Mouse (Mus musculus): Measurements from ENCODE around the gene Galr3. TPM values are rescaled to one million over a fixed set of nuclear protein-coding genes. Genes with fewer than 3 reads are reported as not detected.

The Galr3 gene
- polyA plus RNA-seq, 1 experiment from 2014 or later, result 0.34 TPM

- Histone ChIP-seq H3K4me2 (replicated peaks; ENCODE audit: low read depth) (no peak overlapping the region), H3K36me3 (ENCODE audit: control insufficient read depth, insufficient read depth, low read length) (no peaks in the 10 kb centered on the region), H3K9me3 (ENCODE audit: control insufficient read depth, low read length) (no peaks in the 10 kb centered on the region), H3K27me3 (ENCODE audit: control insufficient read depth, insufficient read depth, low read length) (no peaks in the 10 kb centered on the region), H3K9ac (ENCODE audit: low read length) (no peak overlapping the region), H3K4me1 (replicated peaks; ENCODE audit: control insufficient read depth, insufficient read depth) (no peaks in the 10 kb centered on the region), H3K27ac (replicated peaks) (no peak overlapping the region), H3K4me3 (ENCODE audit: low read depth, low read length) (no peak overlapping the region)
- ATAC-seq (ENCODE audit: low FRiP score, low TSS enrichment) (no peak), DNase-seq (ENCODE audit: low spot score) (no peak)
- TF ChIP-seq EP300 (optimal IDR thresholded peaks at IDR 0.05), result no peak
- WGBS, result 27% methylated on average over 4 of the region's 4 CpGs
Measured at GRCm38 (mm10) chr15:79018191-79018590, 23.5 kb upstream of the Galr3 start.

DNA sequence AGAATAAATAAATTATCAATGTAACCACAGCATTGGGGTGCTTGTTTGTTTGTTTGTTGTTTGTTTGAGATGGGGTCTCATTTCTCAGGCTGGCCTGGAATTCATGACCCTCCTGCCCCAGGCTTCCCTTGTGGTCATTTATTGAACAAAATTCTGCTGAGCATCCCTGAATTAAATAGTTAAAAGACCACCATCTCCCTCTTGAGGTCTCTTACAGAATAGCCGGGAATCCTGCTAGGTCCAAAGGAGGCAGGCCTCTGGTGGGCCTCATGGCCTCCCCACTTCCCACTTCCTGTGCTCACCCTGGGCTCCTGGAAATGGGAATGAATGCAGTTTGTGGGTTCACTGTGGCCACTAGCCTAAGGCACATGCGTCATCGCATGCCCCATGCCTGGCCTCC lies 22.8 kb upstream of the Galr3 start:
- H3K4me2 ChIP-seq (replicated peaks; ENCODE audit: low read depth), result no peak overlapping the region
- H3K4me1 ChIP-seq (replicated peaks; ENCODE audit: control insufficient read depth, insufficient read depth), result no peaks in the 10 kb centered on the region
- H3K27ac ChIP-seq (replicated peaks), result no peak overlapping the region
- 64% methylated on average over 3 of the region's 3 CpGs for WGBS
- no peak overlapping the region for H3K9ac ChIP-seq (ENCODE audit: low read length)
- H3K9me3 ChIP-seq (ENCODE audit: control insufficient read depth, low read length), result no peaks in the 10 kb centered on the region
- ATAC-seq (ENCODE audit: low FRiP score, low TSS enrichment), result no peak
- DNase-seq (ENCODE audit: low spot score), result no peak
- no peaks in the 10 kb centered on the region for H3K27me3 ChIP-seq (ENCODE audit: control insufficient read depth, insufficient read depth, low read length)
- TF ChIP-seq EP300 (optimal IDR thresholded peaks at IDR 0.05) (no peak), CTCF (IDR thresholded peaks at IDR 0.05; ENCODE audit: low read depth) (peak; percentile 64)
- H3K36me3 ChIP-seq (ENCODE audit: control insufficient read depth, insufficient read depth, low read length), result no peaks in the 10 kb centered on the region
- H3K4me3 ChIP-seq (ENCODE audit: low read depth, low read length), result no peak overlapping the region

DNA sequence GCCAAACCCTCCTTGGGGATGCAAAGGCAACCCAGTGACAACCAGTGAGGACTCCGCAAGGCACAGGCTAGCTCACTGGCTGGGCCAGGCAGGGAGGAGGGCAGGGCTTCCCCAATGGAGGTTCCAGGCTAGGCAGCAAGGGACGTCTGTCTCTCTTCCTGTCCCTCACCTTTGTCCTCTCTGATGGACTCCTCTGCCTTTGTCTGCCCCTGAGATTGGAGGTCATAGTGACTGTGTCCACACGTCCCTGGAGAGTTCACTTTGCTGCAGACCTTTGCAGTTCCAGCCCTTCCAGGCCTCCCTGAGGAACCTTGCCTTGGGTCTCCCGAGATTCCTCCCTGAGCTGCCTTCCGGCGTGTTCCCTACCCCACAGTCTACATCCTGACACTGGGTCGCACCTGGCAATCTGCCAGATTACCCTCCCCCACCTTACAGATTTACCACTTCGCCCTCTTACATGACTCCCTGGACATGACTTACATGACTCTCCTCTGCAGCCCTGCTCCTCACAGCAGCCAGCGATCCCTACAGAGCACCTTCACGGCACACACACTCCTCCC lies 18.9 kb upstream of the Galr3 start:
- H3K27ac ChIP-seq (replicated peaks), result no peak overlapping the region
- ATAC-seq (ENCODE audit: low FRiP score, low TSS enrichment), result peak; percentile 22; the same call in 1 of the 2 replicates
- no peak overlapping the region for H3K9ac ChIP-seq (ENCODE audit: low read length)
- H3K4me1 ChIP-seq (replicated peaks; ENCODE audit: control insufficient read depth, insufficient read depth), result peaks cover 4% of the 10 kb centered on the region; the same call in 1 of the 2 replicates
- H3K9me3 ChIP-seq (ENCODE audit: control insufficient read depth, low read length), result no peaks in the 10 kb centered on the region
- WGBS, result 54% methylated on average over 10 of the region's 10 CpGs
- H3K36me3 ChIP-seq (ENCODE audit: control insufficient read depth, insufficient read depth, low read length), result no peaks in the 10 kb centered on the region
- H3K4me3 ChIP-seq (ENCODE audit: low read depth, low read length), result no peak overlapping the region
- TF ChIP-seq CTCF (IDR thresholded peaks at IDR 0.05; ENCODE audit: low read depth), result no peak
- TF ChIP-seq EP300 (optimal IDR thresholded peaks at IDR 0.05), result no peak
- no peaks in the 10 kb centered on the region for H3K27me3 ChIP-seq (ENCODE audit: control insufficient read depth, insufficient read depth, low read length)
- DNase-seq (ENCODE audit: low spot score), result no peak
- no peak overlapping the region for H3K4me2 ChIP-seq (replicated peaks; ENCODE audit: low read depth)

DNA sequence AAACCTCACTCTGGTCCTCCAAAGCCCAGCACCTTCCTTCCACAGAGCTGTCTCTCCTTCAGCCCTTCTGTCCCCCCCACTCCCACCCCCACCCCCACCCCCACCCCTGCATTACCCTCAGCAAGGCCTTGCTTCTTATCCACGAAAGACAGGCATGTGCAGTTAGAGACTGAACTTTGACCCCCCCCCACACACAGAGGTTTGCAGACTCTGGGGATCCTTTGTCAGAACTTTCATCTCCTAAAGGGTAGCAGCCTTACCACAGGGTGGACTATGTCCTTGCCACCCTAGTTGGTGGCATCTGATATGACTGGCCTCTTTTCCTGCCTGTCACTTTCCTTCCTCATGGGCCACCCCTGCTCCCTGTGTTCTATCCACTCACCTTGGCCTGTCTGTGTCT lies 18.3 kb upstream of the Galr3 start:
- WGBS, result 38% methylated on average over 1 of the region's 1 CpGs
- DNase-seq (ENCODE audit: low spot score), result no peak
- Histone ChIP-seq H3K4me2 (replicated peaks; ENCODE audit: low read depth) (no peak overlapping the region), H3K4me1 (replicated peaks; ENCODE audit: control insufficient read depth, insufficient read depth) (peaks cover 4% of the 10 kb centered on the region; the same call in 1 of the 2 replicates), H3K9ac (ENCODE audit: low read length) (no peak overlapping the region), H3K36me3 (ENCODE audit: control insufficient read depth, insufficient read depth, low read length) (no peaks in the 10 kb centered on the region), H3K9me3 (ENCODE audit: control insufficient read depth, low read length) (no peaks in the 10 kb centered on the region), H3K27ac (replicated peaks) (no peak overlapping the region), H3K4me3 (ENCODE audit: low read depth, low read length) (no peak overlapping the region), H3K27me3 (ENCODE audit: control insufficient read depth, insufficient read depth, low read length) (no peaks in the 10 kb centered on the region)
- no peak for TF ChIP-seq EP300 (optimal IDR thresholded peaks at IDR 0.05)
- no peak for TF ChIP-seq CTCF (IDR thresholded peaks at IDR 0.05; ENCODE audit: low read depth)
- no peak for ATAC-seq (ENCODE audit: low FRiP score, low TSS enrichment)

- ATAC-seq (ENCODE audit: low FRiP score, low TSS enrichment) (no peak), DNase-seq (ENCODE audit: low spot score) (peak; percentile 35)
- Histone ChIP-seq H3K4me3 (ENCODE audit: low read depth, low read length) (no peak overlapping the region), H3K9me3 (ENCODE audit: control insufficient read depth, low read length) (no peaks in the 10 kb centered on the region), H3K36me3 (ENCODE audit: control insufficient read depth, insufficient read depth, low read length) (no peaks in the 10 kb centered on the region), H3K4me2 (replicated peaks; ENCODE audit: low read depth) (peak overlapping the region; percentile 44), H3K4me1 (replicated peaks; ENCODE audit: control insufficient read depth, insufficient read depth) (peaks cover 4% of the 10 kb centered on the region; the same call in 1 of the 2 replicates), H3K9ac (ENCODE audit: low read length) (peak overlapping the region; percentile 38; the same call in 1 of the 2 replicates), H3K27ac (replicated peaks) (no peak overlapping the region), H3K27me3 (ENCODE audit: control insufficient read depth, insufficient read depth, low read length) (no peaks in the 10 kb centered on the region)
- TF ChIP-seq CTCF (IDR thresholded peaks at IDR 0.05; ENCODE audit: low read depth) (no peak), EP300 (optimal IDR thresholded peaks at IDR 0.05) (no peak)
- 18% methylated on average over 17 of the region's 18 CpGs for WGBS
Measured at GRCm38 (mm10) chr15:79025687-79026308, 15.9 kb upstream of the Galr3 start.

All from stomach, postnatal 0 days (tissue).